In genomic region chr5:25544061-25544460, GRCm38 (mm10) we compare ENCODE assay signal across 16 mouse cellular contexts. TPM values are rescaled to one million over a fixed set of nuclear protein-coding genes. Genes with fewer than 3 reads are reported as not detected.
A peak's percentile ranks its signal among the peaks of the same experiment; 100 is the strongest.
DNase-seq lines count a peak whose midpoint lies in the region; ATAC-seq lines count a peak whose summit lies in the region.
"Had no signal": no experiment of that assay in that cellular context is flagged by ENCODE, and none has a peak within 500 bp of the region (broad histone marks: within the 10 kb centered on the region; RNA-seq: fewer than 3 reads in every experiment).

No protein-coding gene starts in this region.

- H3K4me2 ChIP-seq in limb, embryonic 11.5 days (ENCODE audit: low read depth, severe bottlenecking) = no peak overlapping the region
- H3K4me2 ChIP-seq: forebrain, embryonic 15.5 days; midbrain, embryonic 13.5 days had no signal

- WGBS in limb, embryonic 11.5 days = 91% methylated on average over 3 of the region's 3 CpGs
- 91% methylated on average over 3 of the region's 3 CpGs for WGBS in limb, embryonic 10.5 days

- no peaks in the 10 kb centered on the region for H3K4me1 ChIP-seq in limb, embryonic 11.5 days (ENCODE audit: control insufficient read depth, insufficient read depth, low read length)
- peaks cover 4% of the 10 kb centered on the region; the same call in 1 of the 2 replicates for H3K4me1 ChIP-seq in limb, embryonic 10.5 days
- H3K4me1 ChIP-seq: forebrain, embryonic 15.5 days; midbrain, embryonic 13.5 days had no signal

- H3K4me3 ChIP-seq in limb, embryonic 11.5 days (ENCODE audit: low read depth, low read length) = no peak overlapping the region
- no peak overlapping the region for H3K4me3 ChIP-seq in limb, embryonic 10.5 days
- H3K4me3 ChIP-seq: forebrain, embryonic 15.5 days; midbrain, embryonic 13.5 days had no signal

- no peak overlapping the region for H3K9ac ChIP-seq in limb, embryonic 11.5 days (ENCODE audit: low read length)
- H3K9ac ChIP-seq: forebrain, embryonic 15.5 days; liver, embryonic 14.5 days; midbrain, embryonic 13.5 days had no signal

- H3K36me3 ChIP-seq in limb, embryonic 11.5 days (ENCODE audit: control insufficient read depth, insufficient read depth, low read length) = no peaks in the 10 kb centered on the region
- no peaks in the 10 kb centered on the region for H3K36me3 ChIP-seq in limb, embryonic 10.5 days
- H3K36me3 ChIP-seq: forebrain, embryonic 15.5 days; midbrain, embryonic 13.5 days had no signal

- H3K27me3 ChIP-seq in limb, embryonic 11.5 days (ENCODE audit: control insufficient read depth, insufficient read depth, low read length) = no peaks in the 10 kb centered on the region
- H3K27me3 ChIP-seq in limb, embryonic 10.5 days (ENCODE audit: low read depth, poor library complexity, severe bottlenecking) = no peaks in the 10 kb centered on the region
- H3K27me3 ChIP-seq: forebrain, embryonic 15.5 days; midbrain, embryonic 13.5 days had no signal

- no peak overlapping the region for H3K27ac ChIP-seq in limb, embryonic 11.5 days (replicated peaks; ENCODE audit: low read depth, low read length)
- no peak overlapping the region for H3K27ac ChIP-seq in limb, embryonic 10.5 days
- H3K27ac ChIP-seq: forebrain, embryonic 15.5 days; liver, embryonic 14.5 days; midbrain, embryonic 13.5 days had no signal

- peak; percentile 47 for DNase-seq in adrenal gland, adult 2 months
- DNase-seq in adrenal gland, adult 18-20 months (ENCODE audit: low spot score in 2 of 2) = no peak
- DNase-seq in limb, embryonic 11.5 days (ENCODE audit: low spot score) = peak; percentile 9
- no peak for DNase-seq in limb, embryonic 10.5 days (ENCODE audit: low spot score)
- peak; percentile 41 for DNase-seq in brain, adult 2 months (ENCODE audit: low read depth, low spot score)
- peak; percentile 62 for DNase-seq in heart, adult 8-10 months (ENCODE audit: low spot score)
- no peak for DNase-seq in right cerebral cortex, postnatal 10 days (ENCODE audit: low spot score in 2 of 2)
- no peak for DNase-seq in right cerebral cortex, postnatal 14 days
- DNase-seq: embryo, embryonic 11 days; kidney, adult 11 months; thymus, adult 2 months had no signal

- no peaks in the 10 kb centered on the region for H3K9me3 ChIP-seq in limb, embryonic 11.5 days (ENCODE audit: control insufficient read depth, low read length)
- H3K9me3 ChIP-seq in limb, embryonic 10.5 days (replicated peaks) = no peaks in the 10 kb centered on the region
- H3K9me3 ChIP-seq: forebrain, embryonic 15.5 days; midbrain, embryonic 13.5 days had no signal

- ATAC-seq in limb, embryonic 11.5 days (ENCODE audit: insufficient number of reproducible peaks, low FRiP score, low TSS enrichment, low read depth) = no peak
- ATAC-seq: forebrain, embryonic 15.5 days; midbrain, embryonic 13.5 days had no signal

RNA-seq across cellular contexts. Expression of gene Cct8l1, which starts 28.2 kb away (rescaled TPM):
- total RNA-seq in adrenal gland, adult 2 months (2021) = not detected
- polyA plus RNA-seq in adrenal gland, adult 2 months (2012; rRNA removed) = not detected in 2 replicates
- under 1 TPM in 1 of 2 experiments, not detected in 1; 0.17 TPM for total RNA-seq in adrenal gland, adult 18-20 months (2021)
- not detected in 2 replicates for polyA plus RNA-seq in limb, embryonic 11.5 days (2014; fragmentation: Nextera tagmentation; extraction: Ambion mirVana)
- polyA plus RNA-seq in limb, embryonic 10.5 days (2016; fragmentation: Nextera tagmentation; extraction: Ambion mirVana) = not detected in 2 replicates
- under 1 TPM in 1 of 4 experiments, not detected in 3; 0.12 TPM for total RNA-seq in heart, adult 8-10 months (2022)
- polyA plus RNA-seq: forebrain, embryonic 15.5 days; heart, postnatal 0 days; liver, embryonic 14.5 days; spleen, adult 2 months had no signal

RNA-seq across cellular contexts. Expression of gene Kmt2c, which starts 45.5 kb away (rescaled TPM):
- 10 to 100 TPM; 42.7 to 54.1 TPM for total RNA-seq in adrenal gland, adult 2 months (2021)
- 6.8 and 8.3 TPM in 2 replicates for polyA plus RNA-seq in adrenal gland, adult 2 months (2012; rRNA removed)
- 10 to 100 TPM; 45.0 to 49.1 TPM for total RNA-seq in adrenal gland, adult 18-20 months (2021)
- 14.2 and 16.6 TPM in 2 replicates for polyA plus RNA-seq in limb, embryonic 11.5 days (2014; fragmentation: Nextera tagmentation; extraction: Ambion mirVana)
- 9.5 and 10.6 TPM in 2 replicates for polyA plus RNA-seq in limb, embryonic 10.5 days (2016; fragmentation: Nextera tagmentation; extraction: Ambion mirVana)
- 10 to 100 TPM; 40.1 to 47.0 (median 44.4) TPM for total RNA-seq in heart, adult 8-10 months (2022)

Comparison
In these comparisons a context has a peak if more than half of its experiments do, and no peak if none do; other contexts are left out.
1. DNase-seq: peak in adrenal gland, adult 2 months (single experiment), limb, embryonic 11.5 days (single experiment), brain, adult 2 months (single experiment) and heart, adult 8-10 months (single experiment); none in adrenal gland, adult 18-20 months (0 of 2), limb, embryonic 10.5 days (single experiment), right cerebral cortex, postnatal 10 days (0 of 2) and right cerebral cortex, postnatal 14 days (single experiment).